Mouse (Mus musculus): ENCODE results near the gene BC005624. TPM values are rescaled to one million over a fixed set of nuclear protein-coding genes. Genes with fewer than 3 reads are reported as not detected.
A peak's percentile ranks its signal among the peaks of the same experiment; 100 is the strongest.

The BC005624 gene
- total and polyA plus RNA-seq, 3 experiments: 39.6 to 63.0 TPM; not detected in 1

DNA sequence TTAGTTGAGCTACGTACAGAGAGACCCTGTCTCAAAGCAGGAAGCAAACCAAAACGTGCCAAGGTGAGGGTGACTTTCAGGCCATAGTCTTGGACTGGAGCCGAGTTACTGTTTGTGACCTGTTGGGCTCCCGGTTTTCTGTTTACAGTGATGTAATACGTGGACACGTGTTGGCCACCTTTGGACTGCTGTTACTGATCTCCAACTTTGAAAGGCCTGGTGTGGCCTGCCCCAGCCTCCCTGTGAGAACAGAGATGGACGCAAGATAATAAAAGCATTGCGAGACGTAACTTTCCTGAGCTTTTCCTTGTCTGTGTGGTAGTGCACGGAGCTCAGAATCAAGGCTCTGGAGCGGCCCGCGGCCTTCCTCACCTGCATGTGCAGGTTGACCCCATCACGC is 23.3 kb downstream of the BC005624 start:
- TF ChIP-seq POLR2A (IDR thresholded peaks at IDR 0.05; ENCODE audit: control insufficient read depth in 1 of 2, insufficient read depth in 1 of 2, low read depth in 1 of 2, low read length in 2 of 2, poor library complexity in 1 of 2) (peak in 1 of 2 experiments; percentile 26; a peak in 1 of 4 replicates), BHLHE40 (IDR thresholded peaks at IDR 0.05; ENCODE audit: borderline replicate concordance, low read depth, low read length) (no peak)
- Histone ChIP-seq H3K9ac (ENCODE audit: control insufficient read depth, low read depth, low read length, poor library complexity, severe bottlenecking) (no peak overlapping the region), H3K27ac (ENCODE audit: control insufficient read depth, low read depth, low read length) (no peak overlapping the region), H3K9me3 (replicated peaks; ENCODE audit: insufficient read depth, low read length) (no peaks in the 10 kb centered on the region), H3K79me2 (ENCODE audit: control insufficient read depth, insufficient read depth, low read length, poor library complexity) (peaks cover 34% of the 10 kb centered on the region), H3K4me3 (ENCODE audit: control insufficient read depth in 1 of 2, insufficient read depth in 1 of 2, low read depth in 2 of 2, low read length in 2 of 2) (no peak overlapping the region), H3K4me1 (ENCODE audit: control insufficient read depth in 1 of 2, insufficient read depth in 2 of 2, low read length in 2 of 2) (peaks cover 4 to 14% of the 10 kb centered on the region in 2 experiments; a peak in 3 of 4 replicates), H3K36me3 (ENCODE audit: control insufficient read depth in 1 of 2, insufficient read depth in 2 of 2, low read length in 2 of 2) (peaks cover 9 to 10% of the 10 kb centered on the region in 2 experiments; a peak in 2 of 4 replicates), H3K27me3 (ENCODE audit: control insufficient read depth in 1 of 2, insufficient read depth in 2 of 2, low read length in 2 of 2) (no peaks in the 10 kb centered on the region)
- no peak for DNase-seq (ENCODE audit: low read depth, low spot score)

- DNase-seq (ENCODE audit: low read depth, low spot score): no peak
- no peaks in the 10 kb centered on the region for H3K9me3 ChIP-seq (replicated peaks; ENCODE audit: insufficient read depth, low read length)
- peaks cover 42% of the 10 kb centered on the region for H3K79me2 ChIP-seq (ENCODE audit: control insufficient read depth, insufficient read depth, low read length, poor library complexity)
- no peaks in the 10 kb centered on the region for H3K27me3 ChIP-seq (ENCODE audit: control insufficient read depth in 1 of 2, insufficient read depth in 2 of 2, low read length in 2 of 2)
- no peak for TF ChIP-seq GABPA (IDR thresholded peaks at IDR 0.05; ENCODE audit: low read depth, low read length)
- no peak for TF ChIP-seq TCF12 (IDR thresholded peaks at IDR 0.05; ENCODE audit: low read depth, low read length)
- no peak for TF ChIP-seq POLR2AphosphoS2 (IDR thresholded peaks at IDR 0.05; ENCODE audit: low read length)
- no peak for TF ChIP-seq RCOR1 (IDR thresholded peaks at IDR 0.05; ENCODE audit: low read depth, low read length)
- no peak for TF ChIP-seq ZMIZ1 (IDR thresholded peaks at IDR 0.05; ENCODE audit: low read depth, low read length)
- TF ChIP-seq NRF1 (IDR thresholded peaks at IDR 0.05; ENCODE audit: insufficient read depth, low read depth, low read length, poor library complexity, severe bottlenecking): no peak
- no peak for TF ChIP-seq CHD2 (IDR thresholded peaks at IDR 0.05; ENCODE audit: low read length)
- no peak for TF ChIP-seq SMC3 (IDR thresholded peaks at IDR 0.05; ENCODE audit: low read depth, low read length)
- no peak for TF ChIP-seq BHLHE40 (IDR thresholded peaks at IDR 0.05; ENCODE audit: borderline replicate concordance, low read depth, low read length)
- no peak for TF ChIP-seq E2F4 (IDR thresholded peaks at IDR 0.05; ENCODE audit: borderline replicate concordance, low read depth, low read length)
- no peak for TF ChIP-seq ZC3H11A (IDR thresholded peaks at IDR 0.05; ENCODE audit: low read depth, low read length)
- no peak overlapping the region for H3K27ac ChIP-seq (ENCODE audit: control insufficient read depth, low read depth, low read length)
- H3K36me3 ChIP-seq (ENCODE audit: control insufficient read depth in 1 of 2, insufficient read depth in 2 of 2, low read length in 2 of 2): peaks cover 8 to 9% of the 10 kb centered on the region in 2 experiments; a peak in 2 of 4 replicates
- H3K4me3 ChIP-seq (ENCODE audit: control insufficient read depth in 1 of 2, insufficient read depth in 1 of 2, low read depth in 2 of 2, low read length in 2 of 2): no peak overlapping the region
- H3K4me1 ChIP-seq (ENCODE audit: control insufficient read depth in 1 of 2, insufficient read depth in 2 of 2, low read length in 2 of 2): peaks cover 4 to 11% of the 10 kb centered on the region in 2 experiments; a peak in 2 of 4 replicates
- H3K9ac ChIP-seq (ENCODE audit: control insufficient read depth, low read depth, low read length, poor library complexity, severe bottlenecking): no peak overlapping the region
Observed at GRCm38 (mm10) chr2:30957511-30957910, 24.5 kb downstream of the BC005624 start.

GRCm38 (mm10) chr2:30954797-30955196 is 27.2 kb downstream of the BC005624 start:
- peak overlapping the region; percentile 20 to 33; a peak in 3 of 4 replicates for H3K4me3 ChIP-seq (ENCODE audit: control insufficient read depth in 1 of 2, insufficient read depth in 1 of 2, low read depth in 2 of 2, low read length in 2 of 2)
- peak overlapping the region; percentile 16; the same call in 1 of the 2 replicates for H3K9ac ChIP-seq (ENCODE audit: control insufficient read depth, low read depth, low read length, poor library complexity, severe bottlenecking)
- TF ChIP-seq SIN3A (IDR thresholded peaks at IDR 0.05; ENCODE audit: low read length) (0 out of 2 replicates have a peak, but pooled peaks have one; percentile 11), ZC3H11A (IDR thresholded peaks at IDR 0.05; ENCODE audit: low read depth, low read length) (no peak), E2F4 (IDR thresholded peaks at IDR 0.05; ENCODE audit: borderline replicate concordance, low read depth, low read length) (no peak), MYB (IDR thresholded peaks at IDR 0.05; ENCODE audit: low read depth, low read length) (no peak)
- peaks cover 8 to 9% of the 10 kb centered on the region in 2 experiments; a peak in 2 of 4 replicates for H3K36me3 ChIP-seq (ENCODE audit: control insufficient read depth in 1 of 2, insufficient read depth in 2 of 2, low read length in 2 of 2)
- no peaks in the 10 kb centered on the region for H3K9me3 ChIP-seq (replicated peaks; ENCODE audit: insufficient read depth, low read length)
- no peak for DNase-seq (ENCODE audit: low read depth, low spot score)
- H3K27ac ChIP-seq (ENCODE audit: control insufficient read depth, low read depth, low read length): no peak overlapping the region
- peaks cover 0 to 1% of the 10 kb centered on the region in 2 experiments; a peak in 1 of 4 replicates for H3K27me3 ChIP-seq (ENCODE audit: control insufficient read depth in 1 of 2, insufficient read depth in 2 of 2, low read length in 2 of 2)
- H3K79me2 ChIP-seq (ENCODE audit: control insufficient read depth, insufficient read depth, low read length, poor library complexity): peaks cover 42% of the 10 kb centered on the region
- H3K4me1 ChIP-seq (ENCODE audit: control insufficient read depth in 1 of 2, insufficient read depth in 2 of 2, low read length in 2 of 2): peaks cover 4 to 14% of the 10 kb centered on the region in 2 experiments; a peak in 2 of 4 replicates

Data from MEL (cell line).